ENCODE assay signal across 12 mouse cellular contexts in the genomic region with DNA sequence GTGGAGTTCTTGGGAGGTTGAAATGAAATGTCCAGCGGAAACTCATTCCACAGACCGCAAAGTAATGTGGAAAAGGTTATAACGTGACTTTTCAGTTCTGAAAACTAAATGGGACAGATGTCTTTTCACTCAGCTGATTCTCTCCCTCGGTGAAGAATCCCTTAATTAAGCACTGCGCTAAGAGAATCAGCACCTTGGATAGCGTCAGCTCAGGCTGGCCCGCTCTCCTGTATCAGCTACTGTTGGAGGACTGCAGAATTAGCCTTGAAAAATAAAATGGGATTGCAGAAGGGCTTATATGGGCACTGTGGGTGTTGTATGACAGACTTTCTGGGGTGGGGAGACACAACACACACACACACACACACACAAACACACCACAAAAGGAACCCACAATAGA. TPM values are rescaled to one million over a fixed set of nuclear protein-coding genes. Genes with fewer than 3 reads are reported as not detected.
DNase-seq lines count a peak whose midpoint lies in the region; ATAC-seq and TF ChIP-seq lines count a peak whose summit lies in the region.
"Had no signal": no experiment of that assay in that cellular context is flagged by ENCODE, and none has a peak within 500 bp of the region (broad histone marks: within the 10 kb centered on the region; RNA-seq: fewer than 3 reads in every experiment).

No protein-coding gene starts in this region.

- 0 out of 2 replicates have a peak, but pooled peaks cover 2% of the 10 kb centered on the region for H3K27me3 ChIP-seq in hindbrain, embryonic 11.5 days (ENCODE audit: control insufficient read depth, insufficient read depth, low read length)
- peaks cover 15% of the 10 kb centered on the region for H3K27me3 ChIP-seq in hindbrain, embryonic 12.5 days
- no peaks in the 10 kb centered on the region for H3K27me3 ChIP-seq in hindbrain, postnatal 0 days (ENCODE audit: insufficient read depth, low read length)
- peaks cover 2% of the 10 kb centered on the region; the same call in 1 of the 2 replicates for H3K27me3 ChIP-seq in forebrain, embryonic 11.5 days (ENCODE audit: control insufficient read depth, insufficient read depth, low read length)

- H3K9ac ChIP-seq in hindbrain, embryonic 11.5 days (ENCODE audit: low read depth, low read length), result no peak overlapping the region
- H3K9ac ChIP-seq in hindbrain, embryonic 12.5 days, result no peak overlapping the region
- no peak overlapping the region for H3K9ac ChIP-seq in hindbrain, postnatal 0 days (replicated peaks; ENCODE audit: low read length)
- no peak overlapping the region for H3K9ac ChIP-seq in forebrain, embryonic 11.5 days (ENCODE audit: low read length)
- H3K9ac ChIP-seq: midbrain, embryonic 12.5 days had no signal

- H3K9me3 ChIP-seq in hindbrain, embryonic 11.5 days (ENCODE audit: control insufficient read depth, low read length), result no peaks in the 10 kb centered on the region
- no peaks in the 10 kb centered on the region for H3K9me3 ChIP-seq in hindbrain, embryonic 12.5 days (replicated peaks)
- H3K9me3 ChIP-seq in hindbrain, postnatal 0 days (ENCODE audit: low read length), result no peaks in the 10 kb centered on the region
- no peaks in the 10 kb centered on the region for H3K9me3 ChIP-seq in forebrain, embryonic 11.5 days (ENCODE audit: control insufficient read depth, low read length)
- H3K9me3 ChIP-seq: midbrain, embryonic 12.5 days had no signal

- no peak overlapping the region for H3K27ac ChIP-seq in hindbrain, embryonic 11.5 days (ENCODE audit: low read depth, low read length)
- H3K27ac ChIP-seq in hindbrain, embryonic 12.5 days, result no peak overlapping the region
- no peak overlapping the region for H3K27ac ChIP-seq in hindbrain, postnatal 0 days
- H3K27ac ChIP-seq in forebrain, embryonic 11.5 days (ENCODE audit: low read depth, low read length), result no peak overlapping the region
- H3K27ac ChIP-seq: midbrain, embryonic 12.5 days had no signal

- intact Hi-C loops in left cerebral cortex, postnatal 36 days (cut with DNase I), result no loop called here

- peak; percentile 54 for DNase-seq in hindbrain, embryonic 11.5 days (ENCODE audit: low spot score)
- DNase-seq in 3T3-L1 (ENCODE audit: low read depth, low spot score), result peak; percentile 69
- peak; percentile 73 for DNase-seq in NIH3T3 (ENCODE audit: low read depth)
- peak; percentile 45 for DNase-seq in hindbrain, postnatal 0 days (ENCODE audit: low spot score)
- no peak for DNase-seq in right cerebral cortex, postnatal 14 days
- no peak for DNase-seq in left cerebral cortex, postnatal 36 days (ENCODE audit: low spot score in 2 of 2)
- no peak for DNase-seq in forebrain, embryonic 11.5 days (ENCODE audit: low spot score)
- DNase-seq: layer of hippocampus, postnatal 36 days had no signal

- H3K36me3 ChIP-seq in hindbrain, embryonic 11.5 days (ENCODE audit: control insufficient read depth, insufficient read depth, low read length), result no peaks in the 10 kb centered on the region
- no peaks in the 10 kb centered on the region for H3K36me3 ChIP-seq in hindbrain, embryonic 12.5 days
- no peaks in the 10 kb centered on the region for H3K36me3 ChIP-seq in hindbrain, postnatal 0 days (ENCODE audit: insufficient read depth, low read length)
- H3K36me3 ChIP-seq in forebrain, embryonic 11.5 days (ENCODE audit: control insufficient read depth, insufficient read depth, low read length), result no peaks in the 10 kb centered on the region
- H3K36me3 ChIP-seq: midbrain, embryonic 12.5 days had no signal

- no peak for ATAC-seq in hindbrain, embryonic 11.5 days (ENCODE audit: low FRiP score)
- no peak for ATAC-seq in hindbrain, embryonic 12.5 days (ENCODE audit: low FRiP score)
- no peak for ATAC-seq in hindbrain, postnatal 0 days
- no peak for ATAC-seq in forebrain, embryonic 11.5 days (replicated peaks; ENCODE audit: low FRiP score)

- no peaks in the 10 kb centered on the region for H3K4me1 ChIP-seq in hindbrain, embryonic 11.5 days (replicated peaks; ENCODE audit: control insufficient read depth, insufficient read depth, low read length)
- no peaks in the 10 kb centered on the region for H3K4me1 ChIP-seq in hindbrain, embryonic 12.5 days
- H3K4me1 ChIP-seq in hindbrain, postnatal 0 days (ENCODE audit: insufficient read depth, low read length), result no peaks in the 10 kb centered on the region
- H3K4me1 ChIP-seq in forebrain, embryonic 11.5 days (replicated peaks; ENCODE audit: control insufficient read depth, insufficient read depth, low read length), result peaks cover 4% of the 10 kb centered on the region; the same call in 1 of the 2 replicates

- TF ChIP-seq CTCF in hindbrain, postnatal 0 days (IDR thresholded peaks at IDR 0.05; ENCODE audit: low read depth), result no peak

- H3K4me3 ChIP-seq in hindbrain, embryonic 11.5 days (ENCODE audit: low read depth, low read length), result no peak overlapping the region
- H3K4me3 ChIP-seq in hindbrain, embryonic 12.5 days, result no peak overlapping the region
- H3K4me3 ChIP-seq in hindbrain, postnatal 0 days (ENCODE audit: low read length), result no peak overlapping the region
- no peak overlapping the region for H3K4me3 ChIP-seq in forebrain, embryonic 11.5 days (ENCODE audit: low read depth, low read length)
- H3K4me3 ChIP-seq: midbrain, embryonic 12.5 days had no signal

- WGBS in hindbrain, embryonic 11.5 days, result 22% methylated on average over 7 of the region's 7 CpGs
- WGBS in hindbrain, embryonic 12.5 days, result 16% methylated on average over 7 of the region's 7 CpGs
- WGBS in hindbrain, postnatal 0 days, result 23% methylated on average over 7 of the region's 7 CpGs
- 15% methylated on average over 7 of the region's 7 CpGs for WGBS in forebrain, embryonic 11.5 days

- no peak overlapping the region for H3K4me2 ChIP-seq in hindbrain, embryonic 11.5 days (replicated peaks; ENCODE audit: low read depth, low read length)
- no peak overlapping the region for H3K4me2 ChIP-seq in hindbrain, embryonic 12.5 days (replicated peaks)
- H3K4me2 ChIP-seq in hindbrain, postnatal 0 days (ENCODE audit: low read depth, low read length), result no peak overlapping the region
- H3K4me2 ChIP-seq in forebrain, embryonic 11.5 days (ENCODE audit: low read depth, low read length, severe bottlenecking), result no peak overlapping the region
- H3K4me2 ChIP-seq: midbrain, embryonic 12.5 days had no signal

RNA-seq across cellular contexts. Expression of a gene that starts 33.4 kb away (rescaled TPM):
- polyA plus RNA-seq in hindbrain, embryonic 11.5 days (2014; fragmentation: Nextera tagmentation; extraction: Ambion mirVana), result not detected in 2 replicates
- polyA plus RNA-seq in hindbrain, embryonic 12.5 days (2016; fragmentation: Nextera tagmentation; extraction: Ambion mirVana), result not detected in 2 replicates
- not detected in 2 replicates for total RNA-seq in hindbrain, postnatal 0 days (2014; rRNA removed)
- polyA plus RNA-seq in hindbrain, postnatal 0 days (2015; fragmentation: Nextera tagmentation; extraction: Ambion mirVana), result not detected in 2 replicates
- not detected for total RNA-seq in left cerebral cortex, postnatal 36 days (2021)
- not detected in 2 replicates for polyA plus RNA-seq in forebrain, embryonic 11.5 days (2014; fragmentation: Nextera tagmentation; extraction: Ambion mirVana)
- total RNA-seq: heart, adult 8-10 months; layer of hippocampus, postnatal 36 days had no signal
- polyA plus RNA-seq: midbrain, embryonic 12.5 days; small intestine, adult 2 months had no signal

RNA-seq across cellular contexts. Expression of a gene that starts 47.7 kb away (rescaled TPM):
- 0.07 and 0.32 TPM in 2 replicates for polyA plus RNA-seq in hindbrain, embryonic 11.5 days (2014; fragmentation: Nextera tagmentation; extraction: Ambion mirVana)
- polyA plus RNA-seq in hindbrain, embryonic 12.5 days (2016; fragmentation: Nextera tagmentation; extraction: Ambion mirVana), result 0.14 and 0.27 TPM in 2 replicates
- not detected in 2 replicates for total RNA-seq in hindbrain, postnatal 0 days (2014; rRNA removed)
- 0.15 and 0.16 TPM in 2 replicates for polyA plus RNA-seq in hindbrain, postnatal 0 days (2015; fragmentation: Nextera tagmentation; extraction: Ambion mirVana)
- total RNA-seq in left cerebral cortex, postnatal 36 days (2021), result not detected
- 0.31 TPM in 1 of 2 replicates, not detected in the other for polyA plus RNA-seq in forebrain, embryonic 11.5 days (2014; fragmentation: Nextera tagmentation; extraction: Ambion mirVana)
- total RNA-seq: heart, adult 8-10 months; layer of hippocampus, postnatal 36 days had no signal
- polyA plus RNA-seq: small intestine, adult 2 months had no signal

RNA-seq across cellular contexts. Expression of a gene that starts 49.7 kb away (rescaled TPM):
- 0.25 TPM in 1 of 2 replicates, not detected in the other for polyA plus RNA-seq in hindbrain, embryonic 11.5 days (2014; fragmentation: Nextera tagmentation; extraction: Ambion mirVana)
- 0.09 TPM in 1 of 2 replicates, not detected in the other for polyA plus RNA-seq in hindbrain, embryonic 12.5 days (2016; fragmentation: Nextera tagmentation; extraction: Ambion mirVana)
- 1.1 and 1.6 TPM in 2 replicates for total RNA-seq in hindbrain, postnatal 0 days (2014; rRNA removed)
- 0.19 and 0.29 TPM in 2 replicates for polyA plus RNA-seq in hindbrain, postnatal 0 days (2015; fragmentation: Nextera tagmentation; extraction: Ambion mirVana)
- total RNA-seq in left cerebral cortex, postnatal 36 days (2021), result not detected
- polyA plus RNA-seq in forebrain, embryonic 11.5 days (2014; fragmentation: Nextera tagmentation; extraction: Ambion mirVana), result 0.11 TPM in 1 of 2 replicates, not detected in the other
- total RNA-seq: heart, adult 8-10 months; layer of hippocampus, postnatal 36 days had no signal
- polyA plus RNA-seq: midbrain, embryonic 12.5 days; small intestine, adult 2 months had no signal

RNA-seq across cellular contexts. Expression of a gene that starts 57.3 kb away (rescaled TPM):
- polyA plus RNA-seq in hindbrain, embryonic 11.5 days (2014; fragmentation: Nextera tagmentation; extraction: Ambion mirVana), result 1.7 and 2.1 TPM in 2 replicates
- polyA plus RNA-seq in hindbrain, embryonic 12.5 days (2016; fragmentation: Nextera tagmentation; extraction: Ambion mirVana), result 1.8 and 2.9 TPM in 2 replicates
- 2.9 and 7.6 TPM in 2 replicates for total RNA-seq in hindbrain, postnatal 0 days (2014; rRNA removed)
- polyA plus RNA-seq in hindbrain, postnatal 0 days (2015; fragmentation: Nextera tagmentation; extraction: Ambion mirVana), result 1.6 and 2.1 TPM in 2 replicates
- total RNA-seq in left cerebral cortex, postnatal 36 days (2021), result 1 to 10 TPM in 1 of 2 experiments, under 1 TPM in 1; 0.79 to 2.3 TPM
- polyA plus RNA-seq in forebrain, embryonic 11.5 days (2014; fragmentation: Nextera tagmentation; extraction: Ambion mirVana), result 1.2 and 1.7 TPM in 2 replicates

Comparison
In these comparisons a context has a peak if more than half of its experiments do, and no peak if none do; other contexts are left out.
1. DNase-seq: peak in hindbrain, embryonic 11.5 days (single experiment), 3T3-L1 (single experiment), NIH3T3 (single experiment) and hindbrain, postnatal 0 days (single experiment); none in right cerebral cortex, postnatal 14 days (single experiment), left cerebral cortex, postnatal 36 days (0 of 2) and forebrain, embryonic 11.5 days (single experiment).